Mouse (Mus musculus) stomach, postnatal 0 days (tissue): ENCODE results near the gene Pyroxd2.

Source experiments
- CTCF ChIP-seq: IDR thresholded peaks from 2 replicates; pipeline ENCODE4 v1.5.1; 2016; ENCODE audit warnings: antibody characterized with exemption, low read depth, mild to moderate bottlenecking, moderate library complexity
- EP300 ChIP-seq: optimal IDR thresholded peaks from 2 replicates; pipeline ENCODE3; 2016; ENCODE audit warnings: antibody characterized with exemption

DNA sequence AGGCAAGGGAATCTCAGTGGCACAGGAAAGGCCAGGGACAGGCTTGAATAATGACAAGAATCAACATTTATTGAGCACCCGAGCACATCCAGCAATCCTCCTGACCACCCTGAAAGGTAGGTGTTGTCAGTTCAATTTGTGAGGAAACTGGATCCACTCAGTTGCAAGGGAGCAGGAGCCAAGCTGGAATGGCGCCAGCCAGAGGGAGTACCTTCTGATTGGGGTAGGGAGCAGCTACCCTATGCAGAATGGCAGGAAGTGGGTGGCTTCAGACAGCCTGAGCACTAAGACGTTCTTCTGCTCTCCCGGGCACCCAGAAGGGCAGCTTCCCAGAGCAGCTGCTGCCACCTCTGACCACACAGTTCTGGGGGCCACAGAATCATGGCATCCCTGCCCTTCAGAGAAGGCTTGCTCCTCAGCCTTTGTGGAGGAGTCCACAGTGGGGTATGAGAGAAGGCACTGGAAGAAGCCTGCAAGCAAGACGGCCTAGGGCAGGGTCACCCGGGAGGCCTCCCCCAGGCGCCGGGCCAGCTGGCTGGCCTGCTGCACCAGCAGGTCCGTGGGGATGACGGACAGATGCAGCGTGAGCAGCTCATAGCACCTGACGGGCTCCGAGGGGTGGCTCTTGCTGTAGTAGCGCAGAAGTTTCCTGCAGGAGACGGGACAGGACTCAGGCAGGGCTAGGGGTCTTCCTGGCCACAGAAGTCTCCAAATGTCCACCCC is 2.7 kb upstream of the Pyroxd2 start:
- TF ChIP-seq EP300, result no peak
- TF ChIP-seq CTCF, result no peak
